Mouse (Mus musculus): ENCODE results near the gene Ank3.
A peak's percentile ranks its signal among the peaks of the same experiment; 100 is the strongest.
"Not testable (repeated sequence)": the region's sequence is repeated elsewhere in the genome, so short reads cannot be mapped to it uniquely, and the experiment has no call there.

Gene Ank3

GRCm38 (mm10) chr10:69895606-69896005, 497.0 kb downstream of the Ank3 start:
- DNase-seq (ENCODE audit: low read depth, low spot score): no peak

- DNase-seq (ENCODE audit: low read depth, low spot score): no peak
Observed at GRCm38 (mm10) chr10:69897927-69898326, 499.4 kb downstream of the Ank3 start.

GRCm38 (mm10) chr10:69898821-69899220, 500.2 kb downstream of the Ank3 start:
- DNase-seq (ENCODE audit: low read depth, low spot score): no peak

GRCm38 (mm10) chr10:69899788-69900187, 501.2 kb downstream of the Ank3 start:
- no peak for DNase-seq (ENCODE audit: low read depth, low spot score)

GRCm38 (mm10) chr10:69902024-69902423, 503.5 kb downstream of the Ank3 start:
- DNase-seq (ENCODE audit: low read depth, low spot score): no peak

GRCm38 (mm10) chr10:69904321-69904720, 505.7 kb downstream of the Ank3 start:
- no peak for DNase-seq (ENCODE audit: low read depth, low spot score)

GRCm38 (mm10) chr10:69907795-69908764, 509.5 kb downstream of the Ank3 start:
- no peak for DNase-seq (ENCODE audit: low read depth, low spot score)

GRCm38 (mm10) chr10:69909856-69910255, 511.3 kb downstream of the Ank3 start:
- DNase-seq (ENCODE audit: low read depth, low spot score): no peak

- not testable (repeated sequence) for DNase-seq (ENCODE audit: low read depth, low spot score)
Observed at GRCm38 (mm10) chr10:69910304-69910703, 511.7 kb downstream of the Ank3 start.

- not testable (repeated sequence) for DNase-seq (ENCODE audit: low read depth, low spot score)
Observed at GRCm38 (mm10) chr10:69910726-69911125, 512.2 kb downstream of the Ank3 start.

- no peak for DNase-seq (ENCODE audit: low read depth, low spot score)
Observed at GRCm38 (mm10) chr10:69915566-69915965, 517.0 kb downstream of the Ank3 start.

GRCm38 (mm10) chr10:69916205-69916604, 517.6 kb downstream of the Ank3 start:
- no peak for DNase-seq (ENCODE audit: low read depth, low spot score)

- DNase-seq (ENCODE audit: low read depth, low spot score): no peak
Observed at GRCm38 (mm10) chr10:69916689-69917435, 518.3 kb downstream of the Ank3 start.

GRCm38 (mm10) chr10:69917711-69918110, 519.1 kb downstream of the Ank3 start:
- DNase-seq (ENCODE audit: low read depth, low spot score): no peak

- DNase-seq (ENCODE audit: low read depth, low spot score): no peak
Observed at GRCm38 (mm10) chr10:69918461-69919151, 520.0 kb downstream of the Ank3 start.

- no peak for DNase-seq (ENCODE audit: low read depth, low spot score)
Observed at GRCm38 (mm10) chr10:69919152-69919492, 520.5 kb downstream of the Ank3 start.

- no peak for DNase-seq (ENCODE audit: low read depth, low spot score)
Observed at GRCm38 (mm10) chr10:69919746-69920145, 521.2 kb downstream of the Ank3 start.

GRCm38 (mm10) chr10:69922076-69922475, 523.5 kb downstream of the Ank3 start:
- no peak for DNase-seq (ENCODE audit: low read depth, low spot score)

GRCm38 (mm10) chr10:69923801-69924200, 525.2 kb downstream of the Ank3 start:
- DNase-seq (ENCODE audit: low read depth, low spot score): no peak

GRCm38 (mm10) chr10:69924321-69924720, 525.7 kb downstream of the Ank3 start:
- DNase-seq (ENCODE audit: low read depth, low spot score): peak; percentile 24

GRCm38 (mm10) chr10:69924845-69925244, 526.3 kb downstream of the Ank3 start:
- no peak for DNase-seq (ENCODE audit: low read depth, low spot score)
